Mouse (Mus musculus) brown adipose tissue, adult 24 weeks (tissue): Measurements from ENCODE around the gene Ctrb1. TPM values are rescaled to one million over a fixed set of nuclear protein-coding genes. Genes with fewer than 3 reads are reported as not detected.

Experiments
- H3K27ac ChIP-seq: fragments of 200-500 bp; replicated peaks from 2 replicates; pipeline ENCODE4 v1.5.1; 2012; ENCODE audit warnings: low read depth, mild to moderate bottlenecking, low read length
- H3K4me1 ChIP-seq: fragments of 200-500 bp; 2 replicates; pipeline ENCODE4 v1.6.1; 2012; ENCODE audit warnings: low read length, mixed read lengths; ENCODE audit not compliant: control insufficient read depth, insufficient read depth, insufficient read length
- H3K4me3 ChIP-seq: fragments of 200-500 bp; 2 replicates; pipeline ENCODE4 v1.5.1; 2012; ENCODE audit warnings: low read depth, mild to moderate bottlenecking, low read length, moderate library complexity; ENCODE audit not compliant: insufficient read depth
- polyA plus RNA-seq: library from polyadenylated mRNA; stranded (reverse); fragments of >200 nt; gene quantifications from 2 replicates; pipeline ENCODE4 v1.2.4, GENCODE M21; 2012; ENCODE audit not compliant: missing spikeins, insufficient read depth, insufficient read length

Ctrb1 gene
- polyA plus RNA-seq, 1 experiment: not detected

GRCm38 (mm10) chr8:111727553-111727952 is 36.7 kb upstream of the Ctrb1 start:
- H3K27ac ChIP-seq: peak overlapping the region; percentile 93
- no peak overlapping the region for H3K4me3 ChIP-seq
- peaks cover 67% of the 10 kb centered on the region for H3K4me1 ChIP-seq

- no peak overlapping the region for H3K4me3 ChIP-seq
- H3K4me1 ChIP-seq: peaks cover 66% of the 10 kb centered on the region
- peak overlapping the region; percentile 93 for H3K27ac ChIP-seq
Measured at GRCm38 (mm10) chr8:111726102-111726900, 35.5 kb upstream of the Ctrb1 start.

- Histone ChIP-seq H3K27ac (peak overlapping the region; percentile 72), H3K4me3 (no peak overlapping the region), H3K4me1 (peaks cover 58% of the 10 kb centered on the region)
Measured at GRCm38 (mm10) chr8:111725341-111725740, 34.5 kb upstream of the Ctrb1 start.

GRCm38 (mm10) chr8:111720115-111720544 is 29.3 kb upstream of the Ctrb1 start:
- Histone ChIP-seq H3K4me1 (peaks cover 26% of the 10 kb centered on the region), H3K4me3 (no peak overlapping the region), H3K27ac (no peak overlapping the region)

- peaks cover 14% of the 10 kb centered on the region for H3K4me1 ChIP-seq
- no peak overlapping the region for H3K27ac ChIP-seq
- no peak overlapping the region for H3K4me3 ChIP-seq
Measured at GRCm38 (mm10) chr8:111718937-111719336, 28.1 kb upstream of the Ctrb1 start.

- Histone ChIP-seq H3K4me1 (peaks cover 14% of the 10 kb centered on the region), H3K4me3 (no peak overlapping the region), H3K27ac (peak overlapping the region; percentile 7; the same call in 1 of the 2 replicates)
Measured at GRCm38 (mm10) chr8:111717866-111718265, 27.1 kb upstream of the Ctrb1 start.

GRCm38 (mm10) chr8:111717488-111717792 is 26.6 kb upstream of the Ctrb1 start:
- peaks cover 14% of the 10 kb centered on the region for H3K4me1 ChIP-seq
- H3K4me3 ChIP-seq: no peak overlapping the region
- peak overlapping the region; percentile 7; the same call in 1 of the 2 replicates for H3K27ac ChIP-seq

GRCm38 (mm10) chr8:111716603-111717487 is 26.0 kb upstream of the Ctrb1 start:
- peaks cover 14% of the 10 kb centered on the region for H3K4me1 ChIP-seq
- H3K4me3 ChIP-seq: no peak overlapping the region
- no peak overlapping the region for H3K27ac ChIP-seq

GRCm38 (mm10) chr8:111715514-111715913 is 24.7 kb upstream of the Ctrb1 start:
- Histone ChIP-seq H3K4me3 (no peak overlapping the region), H3K27ac (no peak overlapping the region), H3K4me1 (peaks cover 14% of the 10 kb centered on the region)

- peaks cover 14% of the 10 kb centered on the region for H3K4me1 ChIP-seq
- H3K4me3 ChIP-seq: no peak overlapping the region
- no peak overlapping the region for H3K27ac ChIP-seq
Measured at GRCm38 (mm10) chr8:111714295-111714694, 23.5 kb upstream of the Ctrb1 start.

GRCm38 (mm10) chr8:111713817-111714216 is 23.0 kb upstream of the Ctrb1 start:
- Histone ChIP-seq H3K4me1 (peaks cover 14% of the 10 kb centered on the region), H3K4me3 (no peak overlapping the region), H3K27ac (no peak overlapping the region)

GRCm38 (mm10) chr8:111713291-111713690 is 22.5 kb upstream of the Ctrb1 start:
- H3K4me1 ChIP-seq: peaks cover 14% of the 10 kb centered on the region
- H3K4me3 ChIP-seq: no peak overlapping the region
- H3K27ac ChIP-seq: no peak overlapping the region

GRCm38 (mm10) chr8:111712588-111712987 is 21.8 kb upstream of the Ctrb1 start:
- Histone ChIP-seq H3K4me1 (peaks cover 9% of the 10 kb centered on the region), H3K27ac (no peak overlapping the region), H3K4me3 (no peak overlapping the region)

GRCm38 (mm10) chr8:111712135-111712534 is 21.3 kb upstream of the Ctrb1 start:
- Histone ChIP-seq H3K4me1 (peaks cover 5% of the 10 kb centered on the region), H3K27ac (no peak overlapping the region), H3K4me3 (no peak overlapping the region)

- Histone ChIP-seq H3K27ac (no peak overlapping the region), H3K4me1 (no peaks in the 10 kb centered on the region), H3K4me3 (no peak overlapping the region)
Measured at GRCm38 (mm10) chr8:111710777-111711485, 20.1 kb upstream of the Ctrb1 start.
